9 mouse cellular contexts compared by ENCODE assay signal in genomic region chr15:102247252-102248130, GRCm38 (mm10). TPM values are rescaled to one million over a fixed set of nuclear protein-coding genes. Genes with fewer than 3 reads are reported as not detected.
DNase-seq lines count a peak whose midpoint lies in the region; ATAC-seq and TF ChIP-seq lines count a peak whose summit lies in the region.
"Had no signal": no experiment of that assay in that cellular context is flagged by ENCODE, and none has a peak within 500 bp of the region (broad histone marks: within the 10 kb centered on the region; RNA-seq: fewer than 3 reads in every experiment).

No protein-coding gene starts in this region.

- H3K9ac ChIP-seq in forebrain, embryonic 14.5 days (ENCODE audit: low read length): peak overlapping the region; percentile 64

- TF ChIP-seq POLR2A in brain, embryonic 14.5 days (IDR thresholded peaks at IDR 0.05; ENCODE audit: borderline replicate concordance, extremely low read depth, insufficient read depth, insufficient read length, poor library complexity, severe bottlenecking): no peak

- no peak for TF ChIP-seq CTCF in brain, embryonic 14.5 days (IDR thresholded peaks at IDR 0.05; ENCODE audit: borderline replicate concordance, extremely low read depth, insufficient read depth, insufficient read length)
- TF ChIP-seq CTCF in layer of hippocampus, adult 2 months (conservative IDR thresholded peaks at IDR 0.05): no peak; the same call in 1 of the 2 replicates

- H3K27ac ChIP-seq in forebrain, embryonic 14.5 days (ENCODE audit: low read depth, low read length): peak overlapping the region; percentile 83; the same call in 1 of the 2 replicates
- peak overlapping the region; percentile 95 for H3K27ac ChIP-seq in layer of hippocampus, adult 2 months

- peak; percentile 85 for DNase-seq in Muller cell, postnatal 12 days (ENCODE audit: inconsistent ontology term)
- peak; percentile 63 for DNase-seq in brain, embryonic 14.5 days (ENCODE audit: low read depth)
- peak; percentile 50 for DNase-seq in forebrain, embryonic 14.5 days (ENCODE audit: low spot score)
- peak; percentile 80 for DNase-seq in heart, postnatal 4 days
- peak in 1 of 2 experiments; percentile 59 for DNase-seq in layer of hippocampus, adult 2 months (ENCODE audit: low spot score in 2 of 2)
- DNase-seq in lung, postnatal 14 days: peak; percentile 81
- DNase-seq in retina, embryonic 14.5 days (ENCODE audit: low spot score): peak; percentile 51

- under 1% methylated on average over 59 of the region's 65 CpGs for WGBS in forebrain, embryonic 14.5 days

- H3K36me3 ChIP-seq in forebrain, embryonic 14.5 days (ENCODE audit: control insufficient read depth, insufficient read depth, low read length): no peaks in the 10 kb centered on the region

- H3K27me3 ChIP-seq in forebrain, embryonic 14.5 days (replicated peaks; ENCODE audit: control insufficient read depth, insufficient read depth, low read length): peaks cover 42% of the 10 kb centered on the region

- H3K4me1 ChIP-seq in forebrain, embryonic 14.5 days (ENCODE audit: control insufficient read depth, insufficient read depth, low read length): peaks cover 15% of the 10 kb centered on the region

- H3K4me2 ChIP-seq in forebrain, embryonic 14.5 days (ENCODE audit: low read length): peak overlapping the region; percentile 96

- no peaks in the 10 kb centered on the region for H3K9me3 ChIP-seq in forebrain, embryonic 14.5 days (replicated peaks; ENCODE audit: control insufficient read depth, low read length)

- peak overlapping the region; percentile 52 for H3K4me3 ChIP-seq in forebrain, embryonic 14.5 days (ENCODE audit: low read depth, low read length)
- H3K4me3 ChIP-seq in layer of hippocampus, adult 2 months: peak overlapping the region; percentile 79

- ATAC-seq in forebrain, embryonic 14.5 days: peak; percentile 45
- no peak for ATAC-seq in frontal cortex, adult (ENCODE audit: low TSS enrichment)

RNA-seq across cellular contexts. Expression of gene Rarg, which starts 9.8 kb away (rescaled TPM):
- 9.1 and 11.0 TPM in 2 replicates for polyA plus RNA-seq in brain, embryonic 14.5 days (2012; rRNA removed)
- 4.0 and 5.3 TPM in 2 replicates for polyA plus RNA-seq in forebrain, embryonic 14.5 days (2014; fragmentation: Nextera tagmentation; extraction: Ambion mirVana)
- 10 to 100 TPM; 12.9 to 16.6 TPM for total RNA-seq in heart, postnatal 4 days (2021)
- total RNA-seq in layer of hippocampus, adult 2 months (2021): 10 to 100 TPM; 12.2 to 14.1 TPM

RNA-seq across cellular contexts. Expression of gene Itgb7, which starts 15.7 kb away (rescaled TPM):
- 0.30 and 0.40 TPM in 2 replicates for polyA plus RNA-seq in brain, embryonic 14.5 days (2012; rRNA removed)
- 0.38 and 0.49 TPM in 2 replicates for polyA plus RNA-seq in forebrain, embryonic 14.5 days (2014; fragmentation: Nextera tagmentation; extraction: Ambion mirVana)
- 1 to 10 TPM in 1 of 2 experiments, under 1 TPM in 1; 0.98 to 1.0 TPM for total RNA-seq in heart, postnatal 4 days (2021)
- total RNA-seq in layer of hippocampus, adult 2 months (2021): 1 to 10 TPM; 1.0 to 3.9 TPM

RNA-seq across cellular contexts. Expression of gene Gm9918, which starts 22.9 kb away (rescaled TPM):
- 0.18 and 0.23 TPM in 2 replicates for polyA plus RNA-seq in brain, embryonic 14.5 days (2012; rRNA removed)
- polyA plus RNA-seq in forebrain, embryonic 14.5 days (2014; fragmentation: Nextera tagmentation; extraction: Ambion mirVana): not detected in 2 replicates
- not detected for total RNA-seq in heart, postnatal 4 days (2021)
- total RNA-seq in layer of hippocampus, adult 2 months (2021): not detected
- total RNA-seq: left cerebral cortex, postnatal 10 days had no signal

RNA-seq across cellular contexts. Expression of gene Mfsd5, which starts 31.8 kb away (rescaled TPM):
- polyA plus RNA-seq in brain, embryonic 14.5 days (2012; rRNA removed): 48.7 and 53.6 TPM in 2 replicates
- 43.8 and 48.8 TPM in 2 replicates for polyA plus RNA-seq in forebrain, embryonic 14.5 days (2014; fragmentation: Nextera tagmentation; extraction: Ambion mirVana)
- total RNA-seq in heart, postnatal 4 days (2021): 10 to 100 TPM; 21.1 to 22.7 TPM
- total RNA-seq in layer of hippocampus, adult 2 months (2021): 10 to 100 TPM; 34.2 to 40.9 TPM

RNA-seq across cellular contexts. Expression of gene Csad, which starts 43.0 kb away (rescaled TPM):
- polyA plus RNA-seq in brain, embryonic 14.5 days (2012; rRNA removed): 45.4 and 50.8 TPM in 2 replicates
- polyA plus RNA-seq in forebrain, embryonic 14.5 days (2014; fragmentation: Nextera tagmentation; extraction: Ambion mirVana): 23.3 and 25.6 TPM in 2 replicates
- total RNA-seq in heart, postnatal 4 days (2021): 10 to 100 TPM; 26.8 to 29.9 TPM
- 10 to 100 TPM; 39.5 to 40.4 TPM for total RNA-seq in layer of hippocampus, adult 2 months (2021)
